Mouse (Mus musculus) cerebellum, adult 9-11 months (tissue): ENCODE results near the gene Foxk1.
A peak's percentile ranks its signal among the peaks of the same experiment; 100 is the strongest.

Experiments
- DNase-seq: peaks from one replicate; pipeline ENCODE4 v3.0.0; 2022

Foxk1 gene

GRCm38 (mm10) chr5:142400981-142401640 is at the start of gene Foxk1:
Gene Foxk1 (plus strand): TSS chr5:142401497.
- peak; percentile 93 for DNase-seq

GRCm38 (mm10) chr5:142352336-142352892 is 48.9 kb upstream of the Foxk1 start:
- DNase-seq, result no peak

- DNase-seq, result no peak
These were observed 46.2 kb upstream of the Foxk1 start for GRCm38 (mm10) chr5:142355144-142355543.

GRCm38 (mm10) chr5:142361166-142361565 is 40.1 kb upstream of the Foxk1 start:
- DNase-seq, result no peak

- peak; percentile 39 for DNase-seq
These were observed 38.4 kb upstream of the Foxk1 start for GRCm38 (mm10) chr5:142362894-142363293.

- no peak for DNase-seq
These were observed 37.2 kb upstream of the Foxk1 start for GRCm38 (mm10) chr5:142364095-142364494.

GRCm38 (mm10) chr5:142367085-142368081 is 33.9 kb upstream of the Foxk1 start:
- DNase-seq, result peak; percentile 98

GRCm38 (mm10) chr5:142368122-142368521 is 33.2 kb upstream of the Foxk1 start:
- peak; percentile 12 for DNase-seq

- DNase-seq, result no peak
These were observed 30.7 kb upstream of the Foxk1 start for GRCm38 (mm10) chr5:142370406-142371171.

- DNase-seq, result no peak
These were observed 29.8 kb upstream of the Foxk1 start for GRCm38 (mm10) chr5:142371172-142372155.

- DNase-seq, result no peak
These were observed 29.1 kb upstream of the Foxk1 start for GRCm38 (mm10) chr5:142372207-142372606.

GRCm38 (mm10) chr5:142374343-142374742 is 27.0 kb upstream of the Foxk1 start:
- no peak for DNase-seq

- DNase-seq, result no peak
These were observed 25.7 kb upstream of the Foxk1 start for GRCm38 (mm10) chr5:142375641-142376040.

- DNase-seq, result no peak
These were observed 25.2 kb upstream of the Foxk1 start for GRCm38 (mm10) chr5:142376071-142376470.

GRCm38 (mm10) chr5:142378068-142378467 is 23.2 kb upstream of the Foxk1 start:
- DNase-seq, result no peak

- no peak for DNase-seq
These were observed 20.8 kb upstream of the Foxk1 start for GRCm38 (mm10) chr5:142380491-142380890.

- DNase-seq, result no peak
These were observed 16.2 kb upstream of the Foxk1 start for GRCm38 (mm10) chr5:142384911-142385660.

- DNase-seq, result no peak
These were observed 15.0 kb upstream of the Foxk1 start for GRCm38 (mm10) chr5:142386329-142386728.

- peak; percentile 11 for DNase-seq
These were observed 14.3 kb upstream of the Foxk1 start for GRCm38 (mm10) chr5:142386784-142387680.

GRCm38 (mm10) chr5:142387716-142388115 is 13.6 kb upstream of the Foxk1 start:
- no peak for DNase-seq
